Mouse (Mus musculus) liver, adult 10 weeks (tissue): Measurements from ENCODE around the gene Rab38. TPM values are rescaled to one million over a fixed set of nuclear protein-coding genes. Genes with fewer than 3 reads are reported as not detected.

Experiments used
- polyA plus RNA-seq: library from polyadenylated mRNA; stranded (reverse); fragments of 350-450 nt; fragmentation: Illumina TruSeq; extraction: RNeasy Lipid Tissue Mini Kit (QIAGEN cat#74804); gene quantifications from one replicate; pipeline ENCODE4 v1.2.3, GENCODE M21; 2014; ENCODE audit warnings: low read depth, low replicate concordance

Rab38 gene
- polyA plus RNA-seq, result 0.98 TPM

DNA sequence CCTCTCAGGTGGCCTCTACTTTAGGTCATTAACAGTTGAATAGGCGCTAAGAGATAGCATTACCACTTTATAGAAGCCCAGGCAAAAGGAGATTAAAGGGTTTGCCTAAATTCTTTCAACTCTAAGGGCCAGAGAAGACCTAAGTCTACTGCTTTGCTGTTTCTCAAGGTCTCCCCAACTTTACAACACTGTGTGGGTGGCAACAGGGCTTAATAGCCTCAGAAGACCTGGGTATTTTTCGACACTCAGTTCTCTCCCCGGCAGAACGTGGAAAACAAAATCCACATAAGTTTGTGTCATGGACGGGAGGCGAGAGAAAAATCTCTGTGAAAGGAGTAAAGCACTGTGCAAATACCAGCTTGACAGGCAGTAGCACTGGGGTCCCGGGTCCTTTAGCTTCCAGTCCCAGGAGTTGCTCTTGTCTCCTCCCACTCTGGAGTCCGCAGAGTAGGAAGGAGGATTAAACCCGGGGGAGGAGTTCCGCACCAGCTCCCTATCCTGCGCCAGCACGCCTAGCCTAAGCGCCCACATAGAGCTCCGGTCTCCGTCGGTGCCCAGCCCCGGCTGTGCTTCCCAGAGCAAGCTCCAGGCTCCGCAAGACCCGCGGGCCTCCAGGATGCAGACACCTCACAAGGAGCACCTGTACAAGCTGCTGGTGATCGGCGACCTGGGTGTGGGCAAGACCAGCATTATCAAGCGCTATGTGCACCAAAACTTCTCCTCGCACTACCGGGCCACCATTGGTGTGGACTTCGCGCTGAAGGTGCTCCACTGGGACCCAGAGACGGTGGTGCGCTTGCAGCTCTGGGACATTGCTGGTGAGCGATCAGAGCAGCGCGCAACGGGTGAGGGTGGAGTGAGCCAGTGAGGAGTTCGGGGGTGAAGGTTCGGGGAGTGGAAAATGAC is at the start of gene Rab38:
Gene Rab38 (plus strand): TSS at position 488 of the 906 bp plus-strand sequence.

Other genes starting within 250 kb of the Rab38 start
- 344 TPM for gene Ctsc, start 152.2 kb upstream of the Rab38 start, polyA plus RNA-seq